Mouse (Mus musculus): ENCODE results near the gene Ankrd6. TPM values are rescaled to one million over a fixed set of nuclear protein-coding genes. Genes with fewer than 3 reads are reported as not detected.
A peak's percentile ranks its signal among the peaks of the same experiment; 100 is the strongest.

The Ankrd6 gene
- total and polyA plus RNA-seq, 3 experiments = 1.1 to 1.8 TPM; not detected in 1

DNA sequence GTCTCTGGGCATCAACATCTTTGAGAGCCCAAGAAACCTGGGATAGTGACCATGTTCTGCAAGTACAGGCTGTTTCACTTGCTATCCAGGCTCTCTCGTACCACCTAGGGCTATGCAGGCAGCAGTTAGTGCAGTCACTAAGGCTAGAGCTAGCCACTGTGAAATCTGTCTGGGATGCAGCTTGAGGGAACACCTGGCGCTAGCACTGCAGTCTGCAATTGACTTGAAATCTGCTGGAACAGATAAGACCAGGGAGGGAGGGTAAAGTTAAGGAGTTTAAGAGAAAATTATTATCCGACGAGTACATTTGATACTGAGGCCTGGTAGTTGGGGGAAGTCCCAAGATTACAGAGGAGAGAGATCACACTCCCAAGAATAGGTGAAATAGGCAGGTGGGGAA lies 170.6 kb downstream of the Ankrd6 start:
- H3K9me3 ChIP-seq (replicated peaks; ENCODE audit: insufficient read depth, low read length) = no peaks in the 10 kb centered on the region
- DNase-seq (ENCODE audit: low read depth, low spot score) = peak; percentile 18
- H3K4me1 ChIP-seq (ENCODE audit: control insufficient read depth in 1 of 2, insufficient read depth in 2 of 2, low read length in 2 of 2) = no peaks in the 10 kb centered on the region
- no peak overlapping the region for H3K4me3 ChIP-seq (ENCODE audit: control insufficient read depth in 1 of 2, insufficient read depth in 1 of 2, low read depth in 2 of 2, low read length in 2 of 2)
- H3K27me3 ChIP-seq (ENCODE audit: control insufficient read depth in 1 of 2, insufficient read depth in 2 of 2, low read length in 2 of 2) = no peaks in the 10 kb centered on the region
- H3K27ac ChIP-seq (ENCODE audit: control insufficient read depth, low read depth, low read length) = no peak overlapping the region
- H3K36me3 ChIP-seq (ENCODE audit: control insufficient read depth in 1 of 2, insufficient read depth in 2 of 2, low read length in 2 of 2) = peaks cover 0 to 4% of the 10 kb centered on the region in 2 experiments; a peak in 2 of 4 replicates
- H3K79me2 ChIP-seq (ENCODE audit: control insufficient read depth, insufficient read depth, low read length, poor library complexity) = no peaks in the 10 kb centered on the region
- no peak overlapping the region for H3K9ac ChIP-seq (ENCODE audit: control insufficient read depth, low read depth, low read length, poor library complexity, severe bottlenecking)
- TF ChIP-seq ZMIZ1 (IDR thresholded peaks at IDR 0.05; ENCODE audit: low read depth, low read length) (no peak), TCF12 (IDR thresholded peaks at IDR 0.05; ENCODE audit: low read depth, low read length) (peak; percentile 7; the same call in 1 of the 2 replicates), MAFK (IDR thresholded peaks at IDR 0.05; ENCODE audit: borderline replicate concordance, low read depth, low read length) (no peak), CHD1 (IDR thresholded peaks at IDR 0.05; ENCODE audit: low read depth, low read length) (no peak)

DNA sequence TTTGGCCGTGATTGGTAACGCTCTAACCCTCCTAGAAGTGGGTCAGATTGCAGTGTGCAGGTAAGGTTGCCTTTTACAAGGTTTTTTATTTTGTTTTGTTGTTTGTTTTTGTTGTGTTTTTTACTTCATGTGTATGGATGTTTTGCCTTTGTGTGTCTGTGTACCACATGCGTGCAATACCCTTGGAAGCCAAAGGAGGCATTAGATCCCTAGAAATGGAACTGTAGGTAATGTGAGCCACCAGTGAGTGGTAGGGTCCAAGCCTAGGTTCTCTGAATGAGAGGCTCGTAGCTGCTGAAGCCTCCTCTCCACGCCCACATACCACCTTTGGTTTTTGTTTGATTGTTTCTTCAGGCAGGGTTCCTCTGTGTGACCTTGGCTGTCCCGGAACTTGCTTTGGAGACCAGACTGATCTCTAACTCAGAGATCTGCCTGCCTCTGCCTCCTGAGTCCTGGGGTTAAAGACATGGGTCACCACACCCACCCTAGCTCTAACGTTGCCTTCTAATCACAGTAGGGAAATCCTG lies 180.3 kb downstream of the Ankrd6 start:
- TF ChIP-seq ZC3H11A (IDR thresholded peaks at IDR 0.05; ENCODE audit: low read depth, low read length) = no peak
- TF ChIP-seq CTCF (IDR thresholded peaks at IDR 0.05 in 2 of 3, conservative IDR thresholded peaks at IDR 0.05 in 1 of 3; ENCODE audit: control insufficient read depth in 1 of 3, insufficient read depth in 1 of 3, low read depth in 2 of 3, low read length in 3 of 3, poor library complexity in 1 of 3, severe bottlenecking in 1 of 3) = peak in 2 of 3 experiments; percentile 39 to 43; a peak in 4 of 6 replicates
- no peak for TF ChIP-seq UBTF (IDR thresholded peaks at IDR 0.05; ENCODE audit: borderline replicate concordance, insufficient read depth, low read depth, low read length)
- TF ChIP-seq CHD1 (IDR thresholded peaks at IDR 0.05; ENCODE audit: low read depth, low read length) = no peak
- peak; percentile 41 for TF ChIP-seq RAD21 (IDR thresholded peaks at IDR 0.05; ENCODE audit: low read depth, low read length)
- no peak for TF ChIP-seq CHD2 (IDR thresholded peaks at IDR 0.05; ENCODE audit: low read length)
- TF ChIP-seq SMC3 (IDR thresholded peaks at IDR 0.05; ENCODE audit: low read depth, low read length) = peak; percentile 22; the same call in 1 of the 2 replicates
- TF ChIP-seq E2F4 (IDR thresholded peaks at IDR 0.05; ENCODE audit: borderline replicate concordance, low read depth, low read length) = no peak
- TF ChIP-seq NELFE (IDR thresholded peaks at IDR 0.05; ENCODE audit: low read depth, low read length) = no peak
- TF ChIP-seq MYC (IDR thresholded peaks at IDR 0.05; ENCODE audit: low read depth, low read length) = no peak
- TF ChIP-seq JUND (IDR thresholded peaks at IDR 0.05; ENCODE audit: low read depth, low read length) = no peak
- H3K27ac ChIP-seq (ENCODE audit: control insufficient read depth, low read depth, low read length) = no peak overlapping the region
- no peaks in the 10 kb centered on the region for H3K27me3 ChIP-seq (ENCODE audit: control insufficient read depth in 1 of 2, insufficient read depth in 2 of 2, low read length in 2 of 2)
- no peak overlapping the region for H3K4me3 ChIP-seq (ENCODE audit: control insufficient read depth in 1 of 2, insufficient read depth in 1 of 2, low read depth in 2 of 2, low read length in 2 of 2)
- no peak overlapping the region for H3K9ac ChIP-seq (ENCODE audit: control insufficient read depth, low read depth, low read length, poor library complexity, severe bottlenecking)
- H3K9me3 ChIP-seq (replicated peaks; ENCODE audit: insufficient read depth, low read length) = no peaks in the 10 kb centered on the region
- H3K36me3 ChIP-seq (ENCODE audit: control insufficient read depth in 1 of 2, insufficient read depth in 2 of 2, low read length in 2 of 2) = peaks cover 0 to 29% of the 10 kb centered on the region in 2 experiments; a peak in 2 of 4 replicates
- no peak for DNase-seq (ENCODE audit: low read depth, low spot score)
- H3K79me2 ChIP-seq (ENCODE audit: control insufficient read depth, insufficient read depth, low read length, poor library complexity) = no peaks in the 10 kb centered on the region
- H3K4me1 ChIP-seq (ENCODE audit: control insufficient read depth in 1 of 2, insufficient read depth in 2 of 2, low read length in 2 of 2) = no peaks in the 10 kb centered on the region

DNA sequence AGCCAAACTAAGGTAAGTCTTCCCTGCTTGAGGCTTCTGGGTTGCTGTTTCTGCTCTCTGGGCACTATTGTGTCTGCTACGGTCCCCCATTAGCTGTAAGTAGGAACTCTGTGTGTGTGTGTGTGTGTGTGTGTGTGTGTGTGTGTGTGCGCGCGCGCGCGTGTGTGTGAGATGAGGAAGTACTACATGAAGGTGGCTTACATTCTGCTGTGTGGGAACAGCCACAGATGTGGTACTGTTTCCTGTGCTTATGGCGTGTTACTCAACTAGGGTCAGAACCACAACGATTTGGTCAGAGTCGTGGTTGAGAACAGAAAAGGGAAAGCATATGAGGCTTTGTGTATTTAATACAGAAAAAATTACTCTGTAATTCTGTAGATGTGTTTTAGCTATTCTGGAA lies 182.6 kb downstream of the Ankrd6 start:
- H3K4me1 ChIP-seq (ENCODE audit: control insufficient read depth in 1 of 2, insufficient read depth in 2 of 2, low read length in 2 of 2) = no peaks in the 10 kb centered on the region
- H3K9me3 ChIP-seq (replicated peaks; ENCODE audit: insufficient read depth, low read length) = no peaks in the 10 kb centered on the region
- no peaks in the 10 kb centered on the region for H3K27me3 ChIP-seq (ENCODE audit: control insufficient read depth in 1 of 2, insufficient read depth in 2 of 2, low read length in 2 of 2)
- no peak for TF ChIP-seq GATA1 (IDR thresholded peaks at IDR 0.05; ENCODE audit: low read depth, low read length)
- TF ChIP-seq CHD2 (IDR thresholded peaks at IDR 0.05; ENCODE audit: low read length) = no peak
- no peak for TF ChIP-seq ZC3H11A (IDR thresholded peaks at IDR 0.05; ENCODE audit: low read depth, low read length)
- H3K4me3 ChIP-seq (ENCODE audit: control insufficient read depth in 1 of 2, insufficient read depth in 1 of 2, low read depth in 2 of 2, low read length in 2 of 2) = no peak overlapping the region
- no peaks in the 10 kb centered on the region for H3K79me2 ChIP-seq (ENCODE audit: control insufficient read depth, insufficient read depth, low read length, poor library complexity)
- peaks cover 0 to 30% of the 10 kb centered on the region in 2 experiments; a peak in 2 of 4 replicates for H3K36me3 ChIP-seq (ENCODE audit: control insufficient read depth in 1 of 2, insufficient read depth in 2 of 2, low read length in 2 of 2)
- DNase-seq (ENCODE audit: low read depth, low spot score) = peak; percentile 28
- H3K27ac ChIP-seq (ENCODE audit: control insufficient read depth, low read depth, low read length) = no peak overlapping the region
- no peak overlapping the region for H3K9ac ChIP-seq (ENCODE audit: control insufficient read depth, low read depth, low read length, poor library complexity, severe bottlenecking)
